Mouse (Mus musculus) limb, embryonic 15.5 days (tissue): ENCODE measurements around the gene Kcnv2. TPM values are rescaled to one million over a fixed set of nuclear protein-coding genes. Genes with fewer than 3 reads are reported as not detected.

Experiments
- ATAC-seq: fragments of 200-750 bp; cut with Nextera tagmentation; 2 replicates; pipeline ENCODE4 v1.8.0; 2017; ENCODE audit warnings: low read depth, moderate TSS enrichment; ENCODE audit not compliant: insufficient number of reproducible peaks, low FRiP score, low TSS enrichment
- H3K27ac ChIP-seq: fragments of 300-500 bp; sonication (generic); 2 replicates; pipeline ENCODE4 v1.5.1; 2015; ENCODE audit warnings: moderate library complexity, mild to moderate bottlenecking, inconsistent platforms
- H3K27me3 ChIP-seq: fragments of 300-500 bp; sonication (generic); 2 replicates; pipeline ENCODE4 v1.6.1; 2015; ENCODE audit warnings: inconsistent platforms
- H3K36me3 ChIP-seq: fragments of 300-500 bp; sonication (generic); 2 replicates; pipeline ENCODE4 v1.6.1; 2015; ENCODE audit warnings: inconsistent platforms
- H3K4me1 ChIP-seq: fragments of 300-500 bp; sonication (generic); 2 replicates; pipeline ENCODE4 v1.6.1; 2015; ENCODE audit warnings: inconsistent platforms
- H3K4me2 ChIP-seq: fragments of 300-500 bp; sonication (generic); 2 replicates; pipeline ENCODE4 v1.6.1; 2015; ENCODE audit warnings: mild to moderate bottlenecking, inconsistent platforms
- H3K4me3 ChIP-seq: fragments of 300-500 bp; sonication (generic); 2 replicates; pipeline ENCODE4 v1.5.1; 2015; ENCODE audit warnings: mild to moderate bottlenecking, inconsistent platforms
- H3K9ac ChIP-seq: fragments of 300-500 bp; sonication (generic); 2 replicates; pipeline ENCODE4 v1.6.1; 2015; ENCODE audit warnings: inconsistent platforms
- H3K9me3 ChIP-seq: fragments of 300-500 bp; sonication (generic); 2 replicates; pipeline ENCODE4 v1.6.1; 2016; ENCODE audit warnings: inconsistent platforms
- WGBS: fragments of 180-500 bp; shearing (Covaris S2); methylation state at CpG from one replicate; pipeline ENCODE4 v1.1.7; 2015; 5-methylcytosine and 5-hydroxymethylcytosine counted together
- polyA plus RNA-seq: library from polyadenylated mRNA; unstranded; fragments of >200 nt; fragmentation: Nextera tagmentation; extraction: Ambion mirVana; gene quantifications from 2 replicates; pipeline ENCODE4 v1.2.1, GENCODE M21; 2015

Kcnv2 gene
- polyA plus RNA-seq = 0.03 TPM in 1 of 2 replicates, not detected in the other

- Histone ChIP-seq H3K9me3 (no peaks in the 10 kb centered on the region), H3K4me2 (no peak within 1 kb of the TSS), H3K4me3 (no peak within 1 kb of the TSS), H3K27me3 (no peaks in the 10 kb centered on the region), H3K27ac (no peak within 1 kb of the TSS), H3K36me3 (no peaks in the 10 kb centered on the region), H3K9ac (no peak within 1 kb of the TSS), H3K4me1 (no peaks in the 10 kb centered on the region)
- no peak for ATAC-seq
- 19% methylated on average over 5 of the region's 5 CpGs for WGBS
Measured at GRCm38 (mm10) chr19:27322281-27322680, at the start of gene Kcnv2. Gene Kcnv2, plus strand, starts transcription at chr19:27322588.

- H3K9me3 ChIP-seq = no peaks in the 10 kb centered on the region
- H3K4me2 ChIP-seq = no peak overlapping the region
- no peaks in the 10 kb centered on the region for H3K27me3 ChIP-seq
- ATAC-seq = no peak
- H3K9ac ChIP-seq = no peak overlapping the region
- WGBS = 76% methylated on average over 2 of the region's 2 CpGs
- H3K4me1 ChIP-seq = no peaks in the 10 kb centered on the region
- no peak overlapping the region for H3K4me3 ChIP-seq
- H3K36me3 ChIP-seq = no peaks in the 10 kb centered on the region
- H3K27ac ChIP-seq = no peak overlapping the region
Measured at GRCm38 (mm10) chr19:27273385-27273784, 49.0 kb upstream of the Kcnv2 start.

- no peak for ATAC-seq
- WGBS = 78% methylated on average over 1 of the region's 1 CpGs
- Histone ChIP-seq H3K9ac (no peak overlapping the region), H3K4me2 (no peak overlapping the region), H3K9me3 (no peaks in the 10 kb centered on the region), H3K4me3 (no peak overlapping the region), H3K27ac (no peak overlapping the region), H3K27me3 (no peaks in the 10 kb centered on the region), H3K4me1 (no peaks in the 10 kb centered on the region), H3K36me3 (no peaks in the 10 kb centered on the region)
Measured at GRCm38 (mm10) chr19:27274382-27274781, 48.0 kb upstream of the Kcnv2 start.

- Histone ChIP-seq H3K4me1 (no peaks in the 10 kb centered on the region), H3K27me3 (no peaks in the 10 kb centered on the region), H3K36me3 (no peaks in the 10 kb centered on the region), H3K27ac (no peak overlapping the region), H3K9ac (no peak overlapping the region), H3K4me3 (no peak overlapping the region), H3K4me2 (no peak overlapping the region), H3K9me3 (no peaks in the 10 kb centered on the region)
- 81% methylated on average over 2 of the region's 2 CpGs for WGBS
- ATAC-seq = no peak
Measured at GRCm38 (mm10) chr19:27279174-27279573, 43.2 kb upstream of the Kcnv2 start.

GRCm38 (mm10) chr19:27310039-27310438, 12.3 kb upstream of the Kcnv2 start:
- no peaks in the 10 kb centered on the region for H3K9me3 ChIP-seq
- H3K4me2 ChIP-seq = no peak overlapping the region
- no peak overlapping the region for H3K27ac ChIP-seq
- no peaks in the 10 kb centered on the region for H3K36me3 ChIP-seq
- H3K9ac ChIP-seq = no peak overlapping the region
- H3K4me3 ChIP-seq = no peak overlapping the region
- no peaks in the 10 kb centered on the region for H3K27me3 ChIP-seq
- no peak for ATAC-seq
- WGBS = 90% methylated on average over 2 of the region's 2 CpGs
- H3K4me1 ChIP-seq = no peaks in the 10 kb centered on the region

GRCm38 (mm10) chr19:27311311-27311710, 11.1 kb upstream of the Kcnv2 start:
- no peak overlapping the region for H3K9ac ChIP-seq
- no peaks in the 10 kb centered on the region for H3K27me3 ChIP-seq
- no peaks in the 10 kb centered on the region for H3K4me1 ChIP-seq
- 73% methylated on average over 3 of the region's 3 CpGs for WGBS
- no peaks in the 10 kb centered on the region for H3K36me3 ChIP-seq
- no peak overlapping the region for H3K4me2 ChIP-seq
- no peak for ATAC-seq
- no peak overlapping the region for H3K27ac ChIP-seq
- no peak overlapping the region for H3K4me3 ChIP-seq
- H3K9me3 ChIP-seq = no peaks in the 10 kb centered on the region

- no peaks in the 10 kb centered on the region for H3K27me3 ChIP-seq
- H3K36me3 ChIP-seq = no peaks in the 10 kb centered on the region
- 81% methylated on average over 11 of the region's 11 CpGs for WGBS
- no peak for ATAC-seq
- H3K4me2 ChIP-seq = no peak overlapping the region
- no peaks in the 10 kb centered on the region for H3K4me1 ChIP-seq
- H3K9me3 ChIP-seq = no peaks in the 10 kb centered on the region
- H3K9ac ChIP-seq = no peak overlapping the region
- H3K4me3 ChIP-seq = no peak overlapping the region
- no peak overlapping the region for H3K27ac ChIP-seq
Measured at GRCm38 (mm10) chr19:27312266-27313079, 9.9 kb upstream of the Kcnv2 start.

- Histone ChIP-seq H3K27ac (no peak overlapping the region), H3K27me3 (no peaks in the 10 kb centered on the region), H3K4me3 (no peak overlapping the region), H3K36me3 (no peaks in the 10 kb centered on the region), H3K9ac (no peak overlapping the region), H3K9me3 (no peaks in the 10 kb centered on the region), H3K4me1 (no peaks in the 10 kb centered on the region), H3K4me2 (no peak overlapping the region)
- no peak for ATAC-seq
- 65% methylated on average over 3 of the region's 3 CpGs for WGBS
Measured at GRCm38 (mm10) chr19:27313080-27313413, 9.3 kb upstream of the Kcnv2 start.

GRCm38 (mm10) chr19:27316313-27317258, 5.8 kb upstream of the Kcnv2 start:
- no peak overlapping the region for H3K27ac ChIP-seq
- no peaks in the 10 kb centered on the region for H3K36me3 ChIP-seq
- H3K4me2 ChIP-seq = no peak overlapping the region
- WGBS = 72% methylated on average over 10 of the region's 10 CpGs
- H3K4me1 ChIP-seq = no peaks in the 10 kb centered on the region
- ATAC-seq = no peak
- no peaks in the 10 kb centered on the region for H3K27me3 ChIP-seq
- H3K9me3 ChIP-seq = no peaks in the 10 kb centered on the region
- H3K9ac ChIP-seq = no peak overlapping the region
- no peak overlapping the region for H3K4me3 ChIP-seq

- H3K4me1 ChIP-seq = no peaks in the 10 kb centered on the region
- H3K9ac ChIP-seq = no peak overlapping the region
- no peaks in the 10 kb centered on the region for H3K27me3 ChIP-seq
- no peaks in the 10 kb centered on the region for H3K36me3 ChIP-seq
- H3K4me2 ChIP-seq = no peak overlapping the region
- no peak overlapping the region for H3K4me3 ChIP-seq
- no peaks in the 10 kb centered on the region for H3K9me3 ChIP-seq
- WGBS = 40% methylated on average over 5 of the region's 5 CpGs
- no peak for ATAC-seq
- H3K27ac ChIP-seq = no peak overlapping the region
Measured at GRCm38 (mm10) chr19:27317337-27317736, 5.1 kb upstream of the Kcnv2 start.

- no peak for ATAC-seq
- H3K27me3 ChIP-seq = no peaks in the 10 kb centered on the region
- no peak overlapping the region for H3K27ac ChIP-seq
- H3K9me3 ChIP-seq = no peaks in the 10 kb centered on the region
- H3K9ac ChIP-seq = no peak overlapping the region
- WGBS = 95% methylated on average over 42 of the region's 42 CpGs
- no peaks in the 10 kb centered on the region for H3K4me1 ChIP-seq
- no peak overlapping the region for H3K4me2 ChIP-seq
- H3K36me3 ChIP-seq = no peaks in the 10 kb centered on the region
- no peak overlapping the region for H3K4me3 ChIP-seq
Measured at GRCm38 (mm10) chr19:27322911-27323627, 681 bp downstream of the Kcnv2 start.
